Mouse (Mus musculus) gastrocnemius, postnatal 36 days (tissue): ENCODE measurements around the gene Ubap2l. TPM values are rescaled to one million over a fixed set of nuclear protein-coding genes. Genes with fewer than 3 reads are reported as not detected.

Experiments
- DNase-seq, 2 experiments: peaks; one replicate each; pipeline ENCODE4 v3.0.0; 2022
- intact Hi-C: fragments of 180-260 bp; cut with DNase I; formaldehyde crosslinking; loops from one replicate; pipeline ENCODE4 v1.15.1; 2025
- long read RNA-seq, 2 experiments: library from polyadenylated mRNA; stranded (forward); transcript quantifications; one replicate each; pipeline ENCODE4 v2.0.0; 2021
- total RNA-seq, 2 experiments: library from RNA; stranded (reverse); gene quantifications; 2 replicates each; pipeline ENCODE4 v1.2.3; 2021

Gene Ubap2l
- 10 to 100 TPM; 80.6 to 90.5 TPM for total RNA-seq
- long read RNA-seq, experiment 1, partial matches to known transcripts, result 5 of 34 reads
- long read RNA-seq, experiment 1, other reads (novel, unspliced or antisense), result 27 of 34 reads
- long read RNA-seq, experiment 2, partial matches to known transcripts, result 13 of 43 reads
- long read RNA-seq, experiment 2, other reads (novel, unspliced or antisense), result 29 of 43 reads

DNA sequence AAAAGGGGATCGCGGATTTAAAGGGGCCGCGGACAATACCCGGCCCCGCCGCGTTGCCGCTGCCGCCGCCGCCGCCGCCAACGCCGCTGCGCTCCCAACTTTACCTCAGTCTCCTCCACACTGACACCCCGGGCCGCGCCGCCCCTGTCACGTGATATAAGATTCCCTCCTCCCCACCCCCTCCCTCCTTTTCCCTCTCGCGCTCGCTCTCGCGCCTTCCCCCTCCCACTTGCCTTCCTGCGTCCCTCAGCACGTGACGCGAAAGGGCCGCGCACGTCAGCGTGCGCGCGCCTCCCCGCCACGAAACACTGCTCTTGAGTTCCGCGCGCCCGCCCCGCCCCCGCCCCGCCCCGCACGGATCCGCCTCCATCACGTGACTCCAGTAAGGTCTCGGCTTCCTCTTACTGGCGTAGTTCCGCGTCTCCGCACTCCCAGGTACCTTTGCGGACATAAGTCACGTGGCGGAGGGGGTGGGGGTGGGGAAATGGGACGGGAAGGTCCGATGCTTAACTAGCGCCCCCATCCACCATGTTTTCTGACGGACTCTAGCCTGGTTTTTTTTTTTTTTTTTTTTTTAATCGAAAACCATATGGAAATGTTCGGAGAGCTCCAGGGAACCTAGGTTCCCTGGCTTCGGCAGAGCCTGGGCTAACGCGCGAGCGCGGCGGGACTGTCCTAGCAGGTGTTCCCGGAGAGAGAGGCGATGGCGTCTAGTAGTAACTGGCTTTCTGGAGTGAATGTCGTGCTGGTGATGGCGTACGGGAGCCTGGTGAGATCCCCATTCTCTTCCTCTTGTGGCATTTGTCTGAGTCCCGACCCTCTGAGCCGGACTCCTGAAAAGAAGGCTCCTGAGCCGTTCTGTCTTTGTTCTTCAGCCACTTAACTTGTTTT lies at the start of gene Ubap2l:
Gene Ubap2l (minus strand): TSS at position 278 of the 891 bp plus-strand sequence.
- peak; percentile 88 to 91 for DNase-seq
- intact Hi-C loops, result no loop called here

DNA sequence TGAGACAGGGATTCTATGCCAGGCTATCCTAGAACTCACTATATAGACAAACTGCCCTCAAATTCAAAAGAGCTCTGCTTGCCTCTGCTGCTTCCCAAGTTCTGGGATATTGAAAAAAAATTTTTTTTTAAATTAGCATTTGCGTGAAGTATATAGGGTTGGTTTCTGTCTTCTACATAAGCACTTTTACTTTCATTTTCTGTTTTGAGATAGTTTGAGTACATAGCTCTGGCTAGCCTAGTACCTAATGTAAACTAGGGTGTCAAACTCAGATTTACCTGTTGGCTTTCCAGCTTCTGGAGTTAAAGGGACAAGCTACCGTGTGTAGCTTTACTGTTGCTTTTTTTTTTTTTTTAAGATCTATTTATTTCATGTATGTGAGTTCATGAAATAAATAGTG lies 49.2 kb upstream of the Ubap2l start:
- DNase-seq, result no peak
- intact Hi-C loops, result no loop called here

DNA sequence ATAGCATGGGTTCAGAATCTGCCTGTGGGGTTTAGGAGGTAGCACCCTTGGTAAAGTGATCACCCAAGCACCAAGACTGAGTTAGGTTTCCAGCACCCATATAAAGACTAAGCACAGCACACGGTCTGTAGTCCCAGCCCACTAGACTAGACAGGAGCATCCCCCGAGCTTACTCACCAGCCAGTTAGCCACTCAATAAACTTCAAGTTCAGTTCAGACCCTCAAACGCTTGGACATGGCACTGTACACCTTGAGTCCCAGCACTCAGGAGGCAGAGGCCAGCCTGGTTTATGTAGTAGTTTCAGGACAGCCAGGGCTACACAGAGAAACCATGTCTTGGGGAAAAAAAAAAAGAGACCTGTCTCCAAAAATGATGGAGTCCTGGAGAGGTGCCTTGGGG lies 48.6 kb upstream of the Ubap2l start:
- intact Hi-C loops, result no loop called here
- DNase-seq, result no peak

DNA sequence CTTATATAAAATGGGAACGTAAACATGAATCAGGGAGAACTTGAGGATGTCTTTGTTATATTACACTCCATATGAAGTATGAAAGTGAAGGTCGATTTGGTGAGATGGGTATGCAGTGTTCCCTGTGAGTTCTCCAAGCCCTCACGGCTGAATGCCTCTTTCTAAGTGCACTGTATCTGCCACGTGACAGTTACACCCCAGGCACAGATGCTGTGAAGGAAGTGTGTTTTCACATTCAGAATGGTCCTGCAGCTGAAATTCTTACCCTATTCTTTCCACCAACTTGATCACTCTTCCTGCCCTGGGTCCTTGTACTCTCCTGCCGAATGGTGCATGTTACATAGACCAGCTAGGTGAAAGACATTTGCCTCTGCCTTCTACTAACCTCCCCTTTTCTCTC lies 45.5 kb upstream of the Ubap2l start:
- no peak for DNase-seq
- intact Hi-C loops, result no loop called here

DNA sequence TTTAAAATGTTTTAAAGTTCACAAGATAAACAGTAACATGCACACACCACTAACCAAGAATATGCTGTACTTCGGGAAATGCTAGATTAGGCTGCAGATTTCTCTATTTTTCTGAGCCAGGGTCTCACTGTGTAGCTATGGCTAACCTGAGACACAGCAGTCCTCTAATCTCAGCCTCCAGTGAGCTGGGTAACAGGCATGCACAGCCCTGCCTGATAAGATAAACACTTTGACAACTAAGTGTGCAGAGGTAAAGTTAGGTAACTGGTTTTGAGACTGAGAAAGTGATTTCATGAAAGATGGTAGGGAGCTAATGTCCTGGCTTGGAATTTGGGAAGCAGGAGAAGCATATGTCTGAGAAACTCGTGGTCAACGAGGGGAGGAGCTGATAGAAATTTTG lies 42.0 kb upstream of the Ubap2l start:
- intact Hi-C loops, result no loop called here
- no peak for DNase-seq

DNA sequence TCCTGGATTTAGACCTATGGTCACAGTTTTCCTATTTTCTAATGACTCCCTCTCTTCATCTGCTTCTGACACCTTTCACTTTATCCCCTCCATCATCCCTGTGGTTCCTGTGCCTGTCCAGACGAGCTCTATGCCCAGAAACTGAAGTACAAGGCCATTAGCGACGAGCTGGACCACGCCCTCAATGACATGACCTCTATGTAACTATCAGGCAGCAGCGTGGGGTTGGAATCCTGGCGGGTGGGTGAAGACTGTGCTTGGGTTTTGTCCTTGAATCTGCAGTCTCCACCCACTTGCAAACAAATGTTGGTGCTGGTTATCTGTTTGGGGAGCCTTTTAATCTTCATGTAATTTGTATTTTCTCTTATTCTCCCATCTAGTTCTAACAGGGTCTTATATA lies 38.5 kb upstream of the Ubap2l start:
- intact Hi-C loops, result no loop called here
- DNase-seq, result no peak

DNA sequence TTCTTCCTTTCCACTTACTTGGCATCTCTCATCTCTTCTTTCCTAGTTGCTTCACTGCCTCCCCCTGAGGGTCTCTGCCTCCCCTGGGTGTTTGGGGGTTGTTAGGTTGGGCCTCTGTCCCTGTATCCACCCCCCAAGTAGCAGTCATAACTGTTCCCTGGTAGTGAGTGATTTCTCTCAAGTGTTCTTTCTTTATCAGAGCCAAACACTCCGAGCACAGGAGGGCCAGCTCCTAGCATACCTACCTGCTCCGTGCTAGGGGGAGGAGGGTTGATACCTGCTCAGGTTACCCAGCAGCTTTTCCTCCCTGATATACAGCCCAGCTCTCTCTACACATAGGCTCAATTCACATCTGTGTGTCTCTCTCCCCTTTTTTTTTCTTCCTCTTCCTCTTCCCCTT lies 36.2 kb upstream of the Ubap2l start:
- no peak for DNase-seq
- intact Hi-C loops, result no loop called here

DNA sequence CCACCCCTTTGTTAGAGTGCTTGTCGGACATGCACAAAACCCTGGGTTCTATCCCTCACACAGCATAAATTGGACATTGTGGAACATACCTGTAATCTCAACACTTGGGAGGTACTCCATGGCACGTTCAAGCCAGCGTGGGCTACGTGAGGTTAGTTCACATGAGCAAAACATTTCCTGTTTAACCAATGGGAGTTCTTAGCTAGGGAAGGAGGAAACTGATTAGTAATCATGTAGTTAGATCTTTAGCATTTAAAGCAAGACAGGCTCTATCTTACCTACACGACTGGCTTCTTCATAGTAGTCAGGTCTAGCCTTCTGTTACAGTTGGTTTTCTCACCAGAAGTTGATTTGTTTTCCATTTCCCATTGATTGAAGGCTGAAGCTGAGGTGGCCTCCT lies 33.6 kb upstream of the Ubap2l start:
- no peak for DNase-seq
- intact Hi-C loops, result no loop called here

DNA sequence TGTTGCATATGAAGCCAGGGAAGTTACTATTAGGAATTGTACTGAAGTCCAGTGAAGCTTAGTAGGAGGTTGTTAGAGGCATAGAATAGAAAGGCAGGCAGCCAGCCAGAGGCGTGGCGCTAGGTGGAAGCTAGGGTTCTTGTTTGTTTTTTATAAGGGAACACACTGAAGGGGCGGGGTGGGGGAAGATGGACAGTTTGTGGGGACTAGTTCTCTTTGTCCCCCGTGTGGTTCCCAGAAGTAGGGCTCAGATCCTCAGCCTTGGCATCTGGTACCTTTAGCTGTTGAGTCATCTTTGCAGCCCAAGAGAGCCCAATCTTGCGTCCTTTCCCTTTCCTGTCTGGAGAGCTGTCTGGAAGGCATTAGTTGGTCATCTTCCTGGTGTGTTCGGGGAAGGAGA lies 32.9 kb upstream of the Ubap2l start:
- DNase-seq, result no peak
- intact Hi-C loops, result no loop called here

DNA sequence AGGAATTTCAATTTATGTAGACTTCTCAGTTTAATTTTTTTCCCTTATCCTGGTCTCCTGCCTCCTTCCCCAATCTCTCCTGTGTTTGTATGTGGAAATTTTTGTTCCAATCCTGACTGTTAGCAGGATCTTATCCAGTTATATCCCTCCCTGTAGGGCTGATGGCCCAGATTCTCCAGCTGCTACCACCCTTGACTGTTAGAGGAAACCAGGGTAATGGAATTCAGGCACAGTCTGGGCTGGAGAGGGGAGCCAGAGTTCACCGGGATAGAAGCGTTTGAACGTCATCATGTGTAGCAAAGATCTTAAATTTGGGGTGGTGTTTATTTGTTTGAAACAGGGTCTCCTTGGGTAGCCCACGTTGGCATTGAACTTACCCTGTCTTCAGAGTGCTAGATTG lies 32.4 kb upstream of the Ubap2l start:
- no peak for DNase-seq
- intact Hi-C loops, result no loop called here

DNA sequence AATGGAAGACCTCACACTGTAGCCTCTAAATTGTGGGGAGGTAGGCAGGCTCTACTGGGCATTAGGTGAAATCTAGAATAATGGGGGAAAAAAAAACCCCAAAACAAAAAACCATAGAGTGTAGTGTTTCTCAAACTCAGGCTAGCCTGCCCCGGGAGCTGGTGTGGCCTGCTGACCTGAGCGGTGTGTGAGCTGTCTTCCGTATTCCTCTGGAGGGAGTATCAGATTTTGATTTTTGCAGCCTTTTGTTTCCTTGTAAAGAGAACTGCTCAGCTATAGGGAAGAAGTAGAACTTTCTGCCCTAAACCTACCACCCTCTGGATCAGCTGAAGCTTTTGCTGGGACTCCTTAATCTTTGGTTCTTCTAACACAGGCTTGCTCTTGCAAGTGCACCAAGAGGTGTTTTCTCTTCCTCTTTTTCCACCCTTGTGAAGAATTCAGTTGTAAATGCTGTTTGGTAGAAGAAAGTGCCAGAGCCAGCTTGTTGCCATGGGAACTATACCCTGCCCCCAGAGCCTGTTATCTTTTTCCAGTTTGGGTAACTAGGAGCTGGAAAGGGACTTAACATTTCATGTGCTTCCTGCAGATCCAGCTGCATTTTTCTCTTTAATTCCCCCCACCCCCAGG lies 31.4 kb upstream of the Ubap2l start:
- intact Hi-C loops, result no loop called here
- no peak for DNase-seq

DNA sequence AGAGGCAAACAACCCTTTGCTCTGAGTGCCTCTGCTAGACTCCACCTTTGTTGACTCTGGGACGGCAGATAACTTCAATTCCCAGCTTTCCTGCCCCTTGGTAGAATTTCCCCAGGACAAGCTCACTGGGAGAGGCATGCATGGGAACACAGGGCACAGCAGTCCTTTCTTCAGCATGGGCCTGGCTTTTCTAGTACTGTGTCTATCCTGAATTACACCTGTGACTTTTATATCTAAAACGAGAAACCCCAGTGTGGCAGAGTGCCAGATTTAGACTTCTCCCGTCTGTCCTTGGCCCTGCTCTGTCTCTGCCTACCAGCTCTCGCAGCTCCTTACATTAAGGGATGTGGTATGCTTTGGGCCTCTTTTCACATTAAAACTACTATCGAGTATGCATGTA lies 30.6 kb upstream of the Ubap2l start:
- no peak for DNase-seq
- intact Hi-C loops, result no loop called here

DNA sequence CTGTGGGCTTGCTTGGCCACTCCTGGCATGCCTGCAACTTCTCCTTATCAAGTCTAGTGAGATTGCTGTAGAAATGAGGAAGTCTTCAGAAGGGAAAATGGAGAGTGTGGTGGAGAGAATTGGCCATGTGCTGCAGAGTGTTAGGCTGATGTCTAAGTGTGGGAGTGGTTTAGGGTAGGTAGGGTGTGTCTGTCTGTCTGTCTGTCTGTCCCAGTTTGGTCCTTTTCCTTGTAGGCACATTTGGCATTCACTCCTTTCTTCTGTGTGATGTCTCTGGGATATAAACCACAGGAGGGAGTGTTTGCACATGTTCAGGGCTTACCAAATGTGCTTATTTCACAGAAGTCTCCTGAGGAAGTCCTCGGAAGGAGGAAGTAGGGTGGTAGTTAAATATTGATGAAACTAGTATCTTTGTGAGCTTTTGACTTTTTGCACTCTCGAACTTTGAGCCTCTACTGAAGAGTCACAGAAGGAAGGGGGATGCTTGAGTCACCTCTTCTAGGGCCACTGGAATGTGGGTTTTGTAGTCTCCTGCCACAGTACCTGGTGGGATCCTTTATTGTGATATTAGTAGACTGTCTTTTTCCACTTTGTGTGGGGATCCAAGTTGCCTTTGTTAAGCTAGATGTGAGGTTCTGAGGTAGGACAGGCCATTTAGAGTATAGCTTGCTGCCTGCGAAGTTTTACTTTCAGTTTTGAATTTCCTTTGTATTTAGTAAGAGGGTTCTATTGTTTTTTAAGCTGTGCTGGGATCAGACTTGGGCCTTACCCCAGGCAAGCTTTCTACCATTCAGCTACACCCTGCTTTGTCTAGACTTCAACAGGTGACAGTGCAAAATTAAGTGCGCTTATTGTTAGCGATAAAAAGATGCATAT lies 29.2 kb upstream of the Ubap2l start:
- intact Hi-C loops, result no loop called here
- DNase-seq, result no peak

DNA sequence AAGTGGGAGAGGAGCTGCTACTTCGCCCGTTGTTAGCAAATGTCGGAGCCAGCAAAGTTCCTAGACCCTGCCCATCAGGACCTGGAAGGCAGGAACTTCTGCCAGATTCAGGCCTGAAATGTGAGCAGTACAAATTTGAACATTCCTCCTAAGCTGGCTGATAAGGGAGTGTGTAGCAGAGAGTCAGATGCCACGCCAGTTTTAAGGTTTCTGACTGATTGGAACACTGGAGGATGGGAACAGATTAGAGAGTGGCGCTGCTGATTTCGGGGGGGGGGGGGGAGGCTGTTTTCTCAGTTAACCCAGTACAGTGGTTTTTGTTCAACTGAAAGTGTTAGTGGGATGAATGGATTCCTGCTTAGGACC lies 28.1 kb upstream of the Ubap2l start:
- intact Hi-C loops, result no loop called here
- no peak for DNase-seq

DNA sequence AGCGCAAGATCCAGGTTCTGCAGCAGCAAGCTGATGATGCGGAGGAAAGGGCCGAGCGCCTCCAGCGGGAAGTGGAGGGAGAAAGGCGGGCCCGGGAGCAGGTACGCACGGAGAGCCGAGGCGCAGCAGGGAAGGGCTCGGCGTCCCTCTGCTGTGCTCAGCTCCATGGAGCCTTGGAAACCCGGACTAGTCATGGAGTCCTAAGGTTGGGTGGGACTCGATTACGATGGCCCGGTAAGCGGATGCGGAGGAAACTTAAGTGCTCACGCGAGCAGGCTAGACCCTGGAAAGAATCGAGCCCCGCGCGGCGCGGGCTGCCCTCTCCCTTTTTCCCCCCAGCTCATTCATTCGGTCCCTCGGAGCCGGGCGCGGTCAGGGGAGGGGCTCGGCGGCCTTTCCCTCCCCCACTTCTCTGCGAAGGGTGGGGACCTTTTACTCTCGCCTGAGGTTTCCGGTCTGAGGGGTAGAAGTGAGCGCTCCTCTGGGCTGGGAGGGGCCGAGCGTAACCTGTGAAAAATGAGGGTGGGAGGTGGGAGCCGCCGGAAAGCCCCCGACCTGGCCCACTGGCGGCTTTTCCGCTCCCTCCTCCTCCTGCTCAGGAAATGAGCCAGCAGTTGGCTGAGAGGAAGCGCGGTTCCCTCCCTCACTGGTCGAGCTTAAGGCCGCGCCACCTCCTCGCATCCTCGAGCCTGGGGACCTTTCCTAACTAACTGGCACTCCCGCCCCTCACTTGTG lies 27.5 kb upstream of the Ubap2l start:
- intact Hi-C loops, result loop anchor here (5.0 kb wide), 1 partner anchor 83 kb away; the partner anchor contains the start of gene Hax1
- peak; percentile 33 to 55 for DNase-seq

DNA sequence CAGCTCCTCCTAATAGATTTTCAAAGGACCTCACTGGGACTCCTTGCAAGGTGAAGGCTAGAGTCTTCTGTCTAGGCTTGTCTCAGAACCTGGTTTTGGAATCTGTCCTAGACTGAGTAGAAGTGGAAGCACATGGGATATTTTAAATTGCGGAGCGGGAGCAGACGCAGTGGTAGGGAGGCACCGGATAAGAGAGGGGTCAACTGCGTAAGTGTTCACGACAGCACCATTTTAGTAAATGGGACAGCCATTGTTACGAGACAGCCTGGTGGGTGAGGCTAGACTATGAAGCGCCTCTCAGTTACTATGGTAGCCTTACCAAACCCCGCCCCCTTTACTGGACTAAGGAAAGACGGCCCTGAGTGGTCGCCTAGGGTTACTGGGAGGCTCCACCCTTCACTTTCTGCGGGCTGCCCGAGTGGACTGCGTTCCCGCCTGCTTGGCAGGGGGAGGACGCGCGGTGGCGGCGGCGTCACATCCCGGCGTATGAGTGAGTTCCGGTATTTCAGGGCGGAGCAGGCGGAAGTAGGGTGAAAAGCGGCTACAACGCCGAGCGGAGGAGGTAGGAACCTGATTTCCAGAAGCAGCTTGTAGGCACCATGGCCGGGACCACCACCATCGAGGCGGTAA lies 26.8 kb upstream of the Ubap2l start:
- peak; percentile 82 to 91 for DNase-seq
- intact Hi-C loops, result loop anchor here (5.0 kb wide), 1 partner anchor 82 kb away; the partner anchor contains the start of gene Hax1

DNA sequence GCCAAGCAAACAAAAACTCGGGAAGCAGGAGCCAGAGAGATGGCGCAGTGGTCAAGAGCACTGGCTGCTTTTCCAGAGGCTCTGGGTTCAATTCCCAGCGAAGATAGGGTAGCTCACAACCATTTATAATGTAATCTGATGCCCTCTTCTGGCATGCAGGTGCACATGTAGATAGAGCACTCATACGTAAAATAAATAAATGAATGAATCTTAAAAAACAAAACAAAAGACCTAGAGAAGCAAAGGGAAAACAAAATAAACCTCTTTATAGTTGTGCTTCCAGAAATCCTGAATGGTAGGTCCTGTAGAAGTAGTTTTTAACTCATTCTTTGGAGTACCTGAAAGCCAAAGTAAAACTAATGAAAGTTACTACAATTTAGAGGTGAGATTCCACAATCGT lies 25.8 kb upstream of the Ubap2l start:
- intact Hi-C loops, result loop anchor here (5.0 kb wide), 1 partner anchor 81 kb away; the partner anchor contains the start of gene Hax1
- DNase-seq, result no peak

DNA sequence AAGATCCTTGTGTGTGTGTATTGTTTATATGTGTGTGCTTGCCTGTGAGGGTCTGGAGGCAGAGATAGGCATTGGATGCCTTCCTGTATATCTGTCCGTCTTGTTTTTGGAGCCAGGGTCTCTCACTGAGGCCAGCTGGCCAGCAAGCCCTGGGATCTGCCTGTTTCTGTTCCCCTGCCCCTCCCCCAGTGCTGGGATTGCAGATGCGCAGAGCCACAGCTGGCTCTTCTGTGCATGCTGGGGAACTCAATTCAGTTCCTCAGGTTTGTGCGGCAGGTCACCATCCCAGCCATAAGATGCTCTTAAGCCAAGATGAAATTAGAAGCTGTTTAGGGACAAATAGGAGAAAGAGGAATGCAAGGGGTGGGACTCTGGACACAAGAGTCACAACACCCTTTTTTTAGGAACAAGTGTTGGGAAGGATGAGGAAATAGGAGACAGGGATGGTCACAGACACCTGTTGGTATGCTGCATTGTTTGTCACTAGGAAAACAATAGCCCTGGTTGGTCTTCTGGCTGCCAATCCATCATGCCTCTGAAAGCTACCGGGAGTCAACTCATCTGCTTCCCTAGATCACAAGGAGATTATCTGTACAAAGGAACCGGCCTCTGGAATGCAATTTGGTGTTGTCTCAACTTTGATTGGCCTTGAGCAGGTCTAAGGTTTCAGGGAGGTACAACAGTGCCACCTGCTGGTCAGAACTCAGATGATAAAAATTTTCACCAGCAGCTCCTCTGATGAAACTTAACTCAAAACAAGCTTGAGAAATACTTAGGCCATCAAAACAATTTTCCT lies 24.7 kb upstream of the Ubap2l start:
- intact Hi-C loops, result loop anchor here (2.0 to 5.0 kb wide), 2 partner anchors 80 to 124 kb away; partner anchors contain the start of gene Hax1
- peak; percentile 47 to 64 for DNase-seq

DNA sequence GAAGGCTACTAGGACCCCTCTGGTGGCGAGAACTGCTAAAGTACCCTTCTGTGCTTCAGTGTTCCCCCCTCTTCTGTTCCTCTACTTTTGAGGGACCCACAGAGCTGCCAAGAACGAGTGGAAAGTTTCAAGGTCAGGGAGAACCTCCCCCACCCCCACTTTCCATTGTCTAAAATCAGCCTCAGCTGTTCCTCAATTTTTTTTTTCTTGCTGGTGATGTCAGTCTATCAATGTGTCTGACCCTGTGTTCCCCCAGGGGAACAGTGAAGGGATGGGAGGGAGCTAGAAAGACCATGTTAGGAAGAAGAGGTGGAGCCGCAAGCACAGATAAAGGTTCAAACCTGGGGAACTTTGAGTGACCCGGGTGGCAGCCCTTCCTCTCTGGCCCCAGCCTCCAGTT lies 19.9 kb upstream of the Ubap2l start, which contains the start of gene Tpm3:
Gene Tpm3 (plus strand): TSS at position 356 of the 400 bp plus-strand sequence.
- DNase-seq, result no peak
- intact Hi-C loops, result no loop called here
